Mouse (Mus musculus) gastrocnemius, postnatal 14 days (tissue): ENCODE results near the gene Cttnbp2nl. TPM values are rescaled to one million over a fixed set of nuclear protein-coding genes. Genes with fewer than 3 reads are reported as not detected.

Experiments used
- DNase-seq: peaks from one replicate; pipeline ENCODE4 v3.0.0; 2021; ENCODE audit warnings: mixed read lengths
- intact Hi-C: fragments of 180-260 bp; cut with DNase I; formaldehyde crosslinking; loops from one replicate; pipeline ENCODE4 v1.15.1; 2025; ENCODE audit warnings: low total_unique reads
- total RNA-seq, 2 experiments: library from RNA; stranded (reverse); gene quantifications; 2 replicates each; pipeline ENCODE4 v1.2.3; 2021

Cttnbp2nl gene
- total RNA-seq, 2 experiments from 2014 or later = 7.5 to 13.9 TPM

DNA sequence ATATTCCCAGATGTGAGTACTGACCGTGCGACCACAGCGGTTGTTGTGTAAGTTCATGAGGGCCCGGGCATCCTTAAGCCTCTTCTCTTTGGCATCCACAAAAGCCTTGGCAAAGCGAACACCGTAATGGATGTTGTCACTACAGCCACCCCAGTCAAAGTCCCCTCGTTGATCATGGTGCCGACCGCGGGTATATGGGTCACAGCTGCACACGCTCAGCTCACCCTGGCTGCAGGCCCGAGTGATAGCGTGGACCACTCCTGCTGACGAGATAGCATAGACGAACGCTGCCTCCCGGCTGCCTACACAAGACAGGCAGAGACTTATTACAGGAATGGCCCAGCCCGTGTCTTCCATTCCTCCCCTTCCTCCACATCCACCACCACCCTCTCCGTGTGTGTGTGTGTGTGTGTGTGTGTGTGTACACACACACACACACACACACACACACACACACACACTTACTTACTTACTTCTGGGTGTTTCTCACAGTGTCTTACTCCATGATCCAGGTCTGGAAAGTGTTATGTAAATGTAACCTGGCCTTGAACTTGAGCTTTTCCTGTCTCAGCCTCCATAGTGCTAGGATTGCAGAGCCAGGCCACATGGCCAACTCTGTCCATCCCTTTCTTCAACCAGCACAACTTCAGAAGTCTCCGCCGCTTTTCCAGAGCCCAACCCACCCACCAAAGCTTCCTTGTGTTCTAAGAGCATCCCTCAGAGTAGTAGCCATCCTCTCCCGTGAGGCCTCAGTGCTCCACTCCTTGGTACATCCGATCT is 99.9 kb downstream of the Cttnbp2nl start:
- no peak for DNase-seq
- intact Hi-C loops = no loop called here

Other genes starting within 250 kb of the Cttnbp2nl start
- 1 to 10 TPM; 3.0 to 4.8 TPM for gene Mov10, start 234.6 kb downstream of the Cttnbp2nl start, total RNA-seq
- 10 to 100 TPM; 14.0 to 17.3 TPM for gene St7l, start 189.1 kb downstream of the Cttnbp2nl start, total RNA-seq
- 10 to 100 TPM; 30.8 to 33.5 TPM for gene Capza1, start 188.6 kb downstream of the Cttnbp2nl start, total RNA-seq
- gene Wnt2b, start 91.2 kb downstream of the Cttnbp2nl start, total RNA-seq = under 1 TPM; 0.78 to 0.86 TPM
- not detected for gene 4930564D02Rik, start 13.7 kb upstream of the Cttnbp2nl start, total RNA-seq